Mouse (Mus musculus) intestine, embryonic 14.5 days (tissue): ENCODE data around the gene Foxc2. TPM values are rescaled to one million over a fixed set of nuclear protein-coding genes. Genes with fewer than 3 reads are reported as not detected.

Experiments
- ATAC-seq: fragments of 200-750 bp; cut with Nextera tagmentation; replicated peaks from 2 replicates; pipeline ENCODE4 v1.8.0; 2017; ENCODE audit warnings: low read depth, moderate number of reproducible peaks, moderate TSS enrichment, moderate library complexity; ENCODE audit not compliant: low FRiP score, low TSS enrichment
- DNase-seq: peaks from one replicate; pipeline ENCODE4 v3.0.0-alpha.2; 2018; ENCODE audit warnings: low spot score
- H3K27ac ChIP-seq: fragments of 300-500 bp; sonication (generic); 2 replicates; pipeline ENCODE4 v1.5.1; 2014; ENCODE audit warnings: low read depth, mild to moderate bottlenecking, control low read depth
- H3K27me3 ChIP-seq: fragments of 300-500 bp; sonication (generic); replicated peaks from 2 replicates; pipeline ENCODE4 v1.6.1; 2014; ENCODE audit warnings: low read length, control low read depth; ENCODE audit not compliant: control insufficient read depth, insufficient read depth
- H3K36me3 ChIP-seq: fragments of 300-500 bp; sonication (generic); 2 replicates; pipeline ENCODE4 v1.6.1; 2014; ENCODE audit warnings: low read length, control low read depth; ENCODE audit not compliant: control insufficient read depth, insufficient read depth
- H3K4me1 ChIP-seq: fragments of 300-500 bp; sonication (generic); replicated peaks from 2 replicates; pipeline ENCODE4 v1.6.1; 2014; ENCODE audit warnings: low read length, control low read depth, mixed read lengths; ENCODE audit not compliant: control insufficient read depth, insufficient read depth
- H3K4me2 ChIP-seq: fragments of 300-500 bp; sonication (generic); 2 replicates; pipeline ENCODE4 v1.6.1; 2014; ENCODE audit warnings: low read length
- H3K4me3 ChIP-seq: fragments of 300-500 bp; sonication (generic); 2 replicates; pipeline ENCODE4 v1.5.1; 2014; ENCODE audit warnings: low read depth, low read length, control low read depth, mixed read lengths
- H3K9ac ChIP-seq: fragments of 300-500 bp; sonication (generic); 2 replicates; pipeline ENCODE4 v1.6.1; 2014; ENCODE audit warnings: mild to moderate bottlenecking, low read length
- H3K9me3 ChIP-seq: fragments of 300-500 bp; sonication (generic); 2 replicates; pipeline ENCODE4 v1.6.1; 2016; ENCODE audit warnings: low read length, control low read depth; ENCODE audit not compliant: control insufficient read depth
- WGBS: fragments of 180-500 bp; shearing (Covaris S2); extraction: QIAGEN DNeasy Blood & Tissue Kit; methylation state at CpG from one replicate; pipeline ENCODE4 v1.1.7; 2014; 5-methylcytosine and 5-hydroxymethylcytosine counted together
- polyA plus RNA-seq: library from polyadenylated mRNA; unstranded; fragments of >200 nt; fragmentation: Nextera tagmentation; extraction: Ambion mirVana; gene quantifications from 2 replicates; pipeline ENCODE4 v1.2.1, GENCODE M21; 2014

Gene Foxc2
- polyA plus RNA-seq, 1 experiment from 2014 or later, result 0.43 TPM

GRCm38 (mm10) chr8:121120456-121121419 is 4.8 kb downstream of the Foxc2 start:
- WGBS, result 15% methylated on average over 17 of the region's 17 CpGs
- Histone ChIP-seq H3K9me3 (peaks cover 5% of the 10 kb centered on the region; the same call in 1 of the 2 replicates), H3K4me3 (no peak overlapping the region), H3K36me3 (no peaks in the 10 kb centered on the region), H3K4me2 (no peak overlapping the region), H3K27me3 (peaks cover 97% of the 10 kb centered on the region), H3K27ac (no peak overlapping the region), H3K9ac (no peak overlapping the region), H3K4me1 (peaks cover 16% of the 10 kb centered on the region)
- ATAC-seq, result no peak
- DNase-seq, result peak; percentile 55

DNA sequence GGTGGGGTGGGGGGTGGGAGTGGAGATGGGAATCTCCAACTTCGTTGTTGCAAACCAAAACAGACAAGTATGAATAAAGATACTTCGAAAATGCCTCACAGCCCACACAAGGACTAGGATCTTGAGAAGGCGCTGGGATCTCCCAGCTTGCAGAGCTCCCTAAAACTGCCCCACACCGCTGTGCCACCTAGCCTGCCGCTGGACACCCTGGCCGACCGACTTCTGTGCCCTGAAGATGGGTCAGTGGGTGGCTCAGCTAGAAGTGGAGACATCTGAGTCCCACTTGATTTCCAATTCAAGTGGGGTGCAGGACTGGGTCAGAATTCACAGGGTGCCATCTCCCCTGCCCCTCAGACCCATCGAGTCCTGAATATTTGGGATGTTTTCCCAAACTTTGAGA is 5.7 kb downstream of the Foxc2 start:
- WGBS, result 29% methylated on average over 8 of the region's 8 CpGs
- Histone ChIP-seq H3K9me3 (peaks cover 4% of the 10 kb centered on the region; the same call in 1 of the 2 replicates), H3K36me3 (no peaks in the 10 kb centered on the region), H3K4me1 (peaks cover 15% of the 10 kb centered on the region), H3K4me3 (no peak overlapping the region), H3K27ac (no peak overlapping the region), H3K9ac (no peak overlapping the region), H3K4me2 (no peak overlapping the region), H3K27me3 (peaks cover 99% of the 10 kb centered on the region)
- peak; percentile 56 for DNase-seq
- no peak for ATAC-seq

GRCm38 (mm10) chr8:121122368-121122767 is 6.4 kb downstream of the Foxc2 start:
- Histone ChIP-seq H3K4me1 (peaks cover 9% of the 10 kb centered on the region), H3K9ac (no peak overlapping the region), H3K4me2 (no peak overlapping the region), H3K9me3 (no peaks in the 10 kb centered on the region), H3K27ac (no peak overlapping the region), H3K27me3 (peaks cover 99% of the 10 kb centered on the region), H3K36me3 (no peaks in the 10 kb centered on the region), H3K4me3 (no peak overlapping the region)
- DNase-seq (peak; percentile 54), ATAC-seq (no peak)
- 18% methylated on average over 7 of the region's 7 CpGs for WGBS

DNA sequence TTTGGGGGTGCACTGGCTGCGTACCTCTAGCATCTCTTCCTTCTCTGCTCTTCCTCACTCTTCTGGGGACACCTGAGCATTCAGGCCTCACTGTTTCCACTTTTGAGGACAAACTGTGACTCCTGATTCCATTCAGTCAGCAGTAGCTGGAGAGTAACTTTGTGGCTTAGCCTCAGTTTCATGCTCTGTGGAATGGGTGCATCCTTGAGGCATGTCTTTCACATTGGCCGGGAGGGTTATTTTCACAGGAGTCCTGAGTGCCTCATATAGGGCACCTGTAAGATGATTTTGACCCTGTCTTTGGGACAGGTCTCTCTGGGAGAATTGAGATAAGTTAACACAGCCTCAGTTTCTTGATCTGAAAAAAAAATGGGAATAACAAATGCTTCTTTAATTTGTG is 7.1 kb downstream of the Foxc2 start:
- no peak overlapping the region for H3K9ac ChIP-seq
- H3K36me3 ChIP-seq, result no peaks in the 10 kb centered on the region
- WGBS, result 65% methylated on average over 2 of the region's 2 CpGs
- peaks cover 99% of the 10 kb centered on the region for H3K27me3 ChIP-seq
- no peak overlapping the region for H3K4me3 ChIP-seq
- H3K4me2 ChIP-seq, result no peak overlapping the region
- ATAC-seq (no peak), DNase-seq (no peak)
- H3K27ac ChIP-seq, result no peak overlapping the region
- H3K9me3 ChIP-seq, result no peaks in the 10 kb centered on the region
- peaks cover 12% of the 10 kb centered on the region; the same call in 1 of the 2 replicates for H3K4me1 ChIP-seq

DNA sequence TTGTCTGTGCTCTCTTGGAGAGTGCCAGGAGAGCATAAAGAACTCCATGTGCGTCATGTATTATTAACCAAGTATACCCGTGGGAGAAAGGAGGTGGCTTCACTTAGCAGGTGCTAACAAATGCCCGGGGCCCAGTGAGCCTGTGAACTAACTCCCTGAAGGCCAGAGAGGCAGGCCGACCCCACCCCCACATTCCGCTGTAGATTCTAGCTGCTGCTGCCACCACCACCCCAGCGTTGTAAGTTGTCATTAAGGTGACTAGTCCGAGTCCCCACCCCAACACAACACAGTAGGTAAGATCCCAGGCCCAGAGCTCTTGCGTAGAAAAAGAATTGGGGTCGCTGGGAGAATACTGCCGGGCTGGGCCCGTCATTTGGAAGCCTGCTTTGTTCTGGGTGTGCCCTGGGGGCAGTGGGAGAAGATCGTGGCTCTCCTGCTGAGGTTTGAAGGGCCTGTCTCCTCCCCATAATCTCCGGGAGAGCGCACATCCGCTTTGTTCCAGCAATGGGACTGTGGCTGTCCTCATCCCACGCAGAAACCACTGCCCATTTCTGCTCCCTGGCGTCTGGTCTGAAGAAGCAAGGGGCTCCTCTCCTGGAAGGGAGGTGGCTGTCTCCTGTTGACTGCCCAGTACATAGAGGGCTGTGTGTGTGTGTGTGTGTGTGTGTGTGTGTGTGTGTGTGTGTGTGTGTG is 8.7 kb downstream of the Foxc2 start:
- no peak for ATAC-seq
- no peaks in the 10 kb centered on the region for H3K9me3 ChIP-seq
- H3K4me3 ChIP-seq, result no peak overlapping the region
- peak overlapping the region; percentile 63 for H3K4me2 ChIP-seq
- no peak overlapping the region for H3K9ac ChIP-seq
- WGBS, result 4% methylated on average over 17 of the region's 17 CpGs
- H3K27ac ChIP-seq, result no peak overlapping the region
- no peaks in the 10 kb centered on the region for H3K36me3 ChIP-seq
- DNase-seq, result peak; percentile 59
- H3K4me1 ChIP-seq, result peaks cover 17% of the 10 kb centered on the region; the same call in 1 of the 2 replicates
- peaks cover 98% of the 10 kb centered on the region for H3K27me3 ChIP-seq

GRCm38 (mm10) chr8:121125311-121125876 is 9.4 kb downstream of the Foxc2 start:
- DNase-seq (peak; percentile 89), ATAC-seq (peak; percentile 65)
- WGBS, result under 1% methylated on average over 36 of the region's 36 CpGs
- Histone ChIP-seq H3K4me2 (peak overlapping the region; percentile 63), H3K27me3 (peaks cover 98% of the 10 kb centered on the region), H3K9ac (0 out of 2 replicates have a peak overlapping the region, but pooled peaks have one; percentile 2), H3K4me3 (peak overlapping the region; percentile 33), H3K4me1 (peaks cover 17% of the 10 kb centered on the region; the same call in 1 of the 2 replicates), H3K36me3 (no peaks in the 10 kb centered on the region), H3K9me3 (no peaks in the 10 kb centered on the region), H3K27ac (no peak overlapping the region)

DNA sequence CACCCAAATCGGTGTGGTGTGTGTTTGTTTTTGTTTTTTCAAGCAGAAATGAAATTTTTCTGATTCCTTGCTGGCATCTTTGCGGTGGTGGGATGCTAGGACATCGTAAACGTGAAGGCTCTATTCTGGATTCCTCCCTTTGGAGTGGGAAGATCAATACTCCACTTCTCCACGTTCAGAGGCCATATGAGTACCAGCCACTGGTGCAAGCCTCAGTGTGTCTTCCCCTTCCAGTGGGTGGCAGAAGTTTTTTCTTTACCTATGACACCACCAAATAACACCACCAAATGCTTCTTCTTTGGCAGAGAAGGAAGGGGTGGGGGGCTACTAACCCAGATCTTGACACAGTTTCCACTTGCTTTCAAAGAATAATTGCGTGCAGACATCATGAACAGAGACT is 10.2 kb downstream of the Foxc2 start:
- no peak for ATAC-seq
- Histone ChIP-seq H3K4me1 (peaks cover 20% of the 10 kb centered on the region; the same call in 1 of the 2 replicates), H3K4me2 (peak overlapping the region; percentile 63), H3K9me3 (no peaks in the 10 kb centered on the region), H3K4me3 (peak overlapping the region; percentile 33), H3K27me3 (peaks cover 98% of the 10 kb centered on the region), H3K36me3 (no peaks in the 10 kb centered on the region), H3K9ac (no peak overlapping the region), H3K27ac (no peak overlapping the region)
- DNase-seq, result no peak
- 6% methylated on average over 6 of the region's 6 CpGs for WGBS

DNA sequence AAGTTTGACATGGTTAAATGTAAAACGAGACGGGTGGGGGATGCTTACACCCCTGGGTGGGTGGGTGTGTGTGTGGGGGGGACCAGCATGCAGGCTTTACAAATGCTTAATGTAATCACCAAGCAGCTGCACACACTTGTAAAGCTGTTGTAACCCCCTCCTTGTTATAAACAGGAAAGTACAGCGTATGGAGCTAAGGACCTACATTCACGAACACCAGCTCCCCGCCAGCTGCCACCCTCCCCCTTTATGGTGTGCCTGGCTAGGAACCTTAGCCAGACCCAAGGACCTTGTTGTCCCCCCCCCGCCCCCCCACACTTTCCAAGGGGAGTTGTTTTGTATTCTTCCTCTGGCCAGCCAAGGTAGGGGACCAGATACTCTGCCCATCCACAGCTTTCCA is 10.7 kb downstream of the Foxc2 start:
- H3K27me3 ChIP-seq, result peaks cover 94% of the 10 kb centered on the region
- no peak overlapping the region for H3K9ac ChIP-seq
- H3K4me3 ChIP-seq, result 0 out of 2 replicates have a peak overlapping the region, but pooled peaks have one; percentile 10
- peak overlapping the region; percentile 63 for H3K4me2 ChIP-seq
- DNase-seq, result no peak
- WGBS, result 4% methylated on average over 6 of the region's 6 CpGs
- H3K36me3 ChIP-seq, result no peaks in the 10 kb centered on the region
- ATAC-seq, result no peak
- H3K9me3 ChIP-seq, result no peaks in the 10 kb centered on the region
- peaks cover 20% of the 10 kb centered on the region; the same call in 1 of the 2 replicates for H3K4me1 ChIP-seq
- H3K27ac ChIP-seq, result 0 out of 2 replicates have a peak overlapping the region, but pooled peaks have one; percentile 54
